Mouse (Mus musculus) stomach, postnatal 0 days (tissue): ENCODE measurements at regions not wholly inside any gene's neighbourhood (a gene's known extent, or its start where the extent isn't known, plus 50 kb on each side); places are given as distances from the start of the nearest gene placed in this dataset.

Experiments used
- CTCF ChIP-seq: IDR thresholded peaks from 2 replicates; pipeline ENCODE4 v1.5.1; 2016; ENCODE audit warnings: antibody characterized with exemption, low read depth, mild to moderate bottlenecking, moderate library complexity
- EP300 ChIP-seq: optimal IDR thresholded peaks from 2 replicates; pipeline ENCODE3; 2016; ENCODE audit warnings: antibody characterized with exemption

DNA sequence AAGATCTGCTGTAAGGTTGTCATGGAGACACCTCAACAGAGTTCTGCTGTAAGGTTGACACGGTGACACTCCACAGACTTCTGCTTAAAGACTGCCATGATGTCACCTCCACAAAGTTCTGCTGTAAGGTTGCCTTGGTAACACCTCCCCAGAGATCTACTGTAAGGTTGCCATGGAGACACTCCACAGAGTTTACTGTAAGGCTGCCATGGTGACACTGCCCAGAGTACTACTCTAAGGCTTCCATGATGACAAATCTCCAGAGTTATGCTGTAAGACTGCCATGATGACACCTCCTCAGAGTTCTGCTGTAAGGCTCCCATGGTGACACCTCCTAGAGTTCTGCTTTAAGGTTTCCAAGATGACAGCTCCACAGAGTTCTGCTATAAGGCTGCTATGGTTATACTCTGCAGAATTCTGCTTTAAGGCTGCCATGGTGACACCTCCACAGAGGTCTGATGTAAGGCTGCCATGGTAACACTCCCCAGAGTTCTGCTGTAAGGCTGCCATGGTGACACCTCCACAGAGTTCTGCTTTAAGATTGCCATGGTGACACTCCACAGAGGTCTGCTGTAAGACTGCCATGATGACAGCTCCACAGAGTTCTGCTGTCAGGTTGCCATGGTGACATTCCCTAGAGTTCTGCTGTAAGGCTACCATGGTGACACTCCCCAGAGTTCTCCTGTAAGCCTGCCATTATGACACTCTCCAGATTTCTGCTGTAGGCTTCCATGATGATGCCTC lies 97.2 kb upstream of the Gpr141 start:
- no peak for TF ChIP-seq EP300
- no peak for TF ChIP-seq CTCF
